Mouse (Mus musculus) bone marrow, adult 2 months (tissue): ENCODE measurements around the gene Olfr1278. TPM values are rescaled to one million over a fixed set of nuclear protein-coding genes. Genes with fewer than 3 reads are reported as not detected.
"Not testable (repeated sequence)": the region's sequence is repeated elsewhere in the genome, so short reads cannot be mapped to it uniquely, and the experiment has no call there.

Experiments used
- H3K27ac ChIP-seq: fragments of 200-500 bp; 2 replicates; pipeline ENCODE4 v1.5.1; 2012; ENCODE audit warnings: low read depth, mild to moderate bottlenecking, control low read depth, inconsistent platforms, low read length; ENCODE audit not compliant: control insufficient read depth, poor library complexity, insufficient read depth
- H3K4me1 ChIP-seq: fragments of 200-500 bp; 2 replicates; pipeline ENCODE4 v1.6.1; 2011; ENCODE audit warnings: low read length; ENCODE audit not compliant: control insufficient read depth, insufficient read depth
- H3K4me3 ChIP-seq: fragments of 200-500 bp; replicated peaks from 2 replicates; pipeline ENCODE3; 2011; ENCODE audit warnings: mild to moderate bottlenecking, low read depth, low read length, control low read depth; ENCODE audit not compliant: control insufficient read depth
- CTCF ChIP-seq: fragments of 200-500 bp; IDR thresholded peaks from 2 replicates; pipeline ENCODE4 v1.5.1; 2011; ENCODE audit warnings: low read length, control low read depth; ENCODE audit not compliant: control insufficient read depth, insufficient read depth
- POLR2A ChIP-seq: fragments of 200-500 bp; IDR thresholded peaks from 2 replicates; pipeline ENCODE4 v1.6.1; 2011; ENCODE audit warnings: low read depth, mild to moderate bottlenecking, control low read depth, low read length, borderline replicate concordance; ENCODE audit not compliant: control insufficient read depth
- WGBS: fragments of 180-500 bp; shearing (Covaris S2); methylation state at CpG from one replicate; pipeline ENCODE4 v1.1.7; 2018; 5-methylcytosine and 5-hydroxymethylcytosine counted together
- polyA plus RNA-seq: library from polyadenylated mRNA; stranded (reverse); fragments of >200 nt; gene quantifications from 2 replicates; pipeline ENCODE4 v1.2.4, GENCODE M21; 2011; ENCODE audit warnings: low replicate concordance; ENCODE audit not compliant: missing spikeins, insufficient read depth, insufficient read length

Gene Olfr1278
- not detected in 2 replicates for polyA plus RNA-seq

DNA sequence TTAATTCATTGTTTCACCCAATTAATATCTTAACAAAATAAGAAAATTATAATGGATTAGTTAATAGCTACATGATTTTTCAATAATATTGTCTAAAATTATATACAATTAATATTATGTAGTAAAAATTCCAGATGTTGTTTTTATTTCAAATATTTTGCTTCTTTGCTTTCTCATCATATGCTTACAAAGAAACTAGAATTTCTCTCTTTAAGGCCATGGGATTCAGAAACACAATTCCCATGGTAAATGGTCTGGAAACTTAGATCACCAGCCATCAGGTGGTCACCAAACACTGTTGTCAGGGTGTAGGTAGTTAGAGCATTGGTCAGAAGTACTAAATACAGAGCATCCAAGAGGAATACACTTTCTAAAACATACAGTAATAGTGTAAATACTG lies at the start of gene Olfr1278:
Gene Olfr1278, plus strand, starts transcription at position 301 of the 400 bp plus-strand sequence.
- no peak for TF ChIP-seq POLR2A
- no peak for TF ChIP-seq CTCF
- no peaks in the 10 kb centered on the region for H3K4me1 ChIP-seq
- H3K4me3 ChIP-seq: no peak within 1 kb of the TSS
- no peak within 1 kb of the TSS for H3K27ac ChIP-seq

DNA sequence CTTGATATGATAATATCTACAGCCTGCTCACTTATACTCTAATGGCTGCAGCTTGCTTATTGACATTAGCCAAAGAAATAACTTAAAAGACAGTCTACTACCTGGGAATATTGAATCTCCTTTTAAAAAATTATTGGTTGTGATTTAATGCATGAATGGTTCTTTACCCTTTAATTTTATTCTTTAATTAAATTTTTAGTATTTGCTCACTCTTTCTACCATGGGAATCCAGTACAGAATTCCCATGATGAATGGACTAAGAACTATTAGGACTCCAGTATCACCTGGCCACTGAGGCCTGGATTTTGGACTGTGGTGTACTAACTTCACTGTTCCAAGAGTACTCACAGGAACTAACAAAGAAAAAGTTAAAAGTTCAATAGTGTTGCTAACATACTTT lies 35.7 kb upstream of the Olfr1278 start, which contains the start of gene Olfr1276:
Gene Olfr1276, plus strand, starts transcription at position 301 of the 400 bp plus-strand sequence.
- no peaks in the 10 kb centered on the region for H3K4me1 ChIP-seq

DNA sequence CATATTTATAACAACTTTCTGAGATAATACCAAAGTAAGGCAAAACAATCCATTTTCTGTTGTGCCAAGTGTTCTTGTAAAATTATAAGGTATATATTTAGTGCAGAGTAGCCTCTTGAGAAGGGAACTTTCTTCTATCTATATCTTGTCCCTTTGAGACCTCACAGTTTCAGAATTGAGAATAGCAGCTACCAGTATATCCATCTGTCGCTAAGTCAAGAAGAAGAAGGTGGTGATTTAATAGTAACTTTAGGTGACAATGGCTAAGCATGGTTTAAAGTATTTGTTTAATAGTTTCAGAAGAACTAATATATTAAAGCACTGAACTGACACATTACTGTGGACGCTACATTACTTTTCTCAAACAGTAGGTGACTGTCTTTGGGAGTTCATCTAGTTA lies 15.9 kb upstream of the Olfr1278 start, which contains the start of gene Olfr1277:
Gene Olfr1277, minus strand, starts transcription at position 101 of the 400 bp plus-strand sequence.
- H3K4me1 ChIP-seq: no peaks in the 10 kb centered on the region
- 67% methylated on average over 2 of the region's 2 CpGs for WGBS
- H3K27ac ChIP-seq: no peak within 1 kb of the TSS
- H3K4me3 ChIP-seq: no peak within 1 kb of the TSS
- no peak for TF ChIP-seq CTCF
- TF ChIP-seq POLR2A: no peak

More for the DNA sequence above, 35.7 kb upstream of the Olfr1278 start, which contains the start of gene Olfr1276:
- no peak within 1 kb of the TSS for H3K27ac ChIP-seq
- no peak for TF ChIP-seq CTCF
- no peak within 1 kb of the TSS for H3K4me3 ChIP-seq

DNA sequence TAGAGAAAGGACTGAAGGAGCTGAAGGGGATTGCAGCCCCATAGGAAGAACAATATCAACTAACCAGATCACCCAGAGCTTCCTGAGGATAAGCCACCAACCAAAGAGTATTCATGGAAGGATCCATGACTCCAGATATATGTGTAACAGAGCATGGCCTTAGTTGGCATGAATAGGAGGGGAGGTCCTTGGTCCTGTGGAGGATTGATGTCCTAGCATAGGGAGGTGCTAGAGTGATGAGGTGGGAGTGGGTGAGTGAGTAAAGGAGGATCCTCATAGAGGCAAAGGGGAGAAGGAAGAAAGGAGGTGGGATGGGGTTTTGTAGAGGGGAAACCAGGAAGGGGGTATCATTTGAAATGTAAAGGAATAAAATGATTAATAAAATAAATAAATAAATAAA lies 8.6 kb downstream of the Olfr1278 start:
- Histone ChIP-seq H3K4me3 (no peak overlapping the region), H3K4me1 (no peaks in the 10 kb centered on the region), H3K27ac (no peak overlapping the region)
- TF ChIP-seq POLR2A (no peak), CTCF (no peak)

DNA sequence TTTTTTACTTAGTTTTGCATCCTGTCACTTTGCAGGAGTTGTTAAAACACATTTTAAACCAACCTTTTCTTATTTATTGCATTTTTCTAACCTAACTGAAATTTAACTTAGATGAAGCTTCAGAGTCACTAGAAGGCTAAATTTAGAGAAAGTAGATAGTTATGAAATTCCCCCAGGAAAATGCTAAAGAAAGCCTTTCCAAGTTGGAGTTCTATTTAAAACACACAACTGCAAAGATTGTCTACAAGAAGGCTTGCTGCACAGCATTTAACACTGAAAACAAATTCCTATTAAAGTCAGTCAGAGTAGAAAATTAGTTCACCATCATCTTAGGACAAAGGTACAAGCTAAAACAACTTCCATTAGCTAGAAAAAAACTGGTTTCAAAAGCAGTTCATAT lies 10.4 kb downstream of the Olfr1278 start, which contains the start of gene Olfr1279:
Gene Olfr1279, plus strand, starts transcription at position 262 of the 400 bp plus-strand sequence.
- Histone ChIP-seq H3K4me3 (no peak within 1 kb of the TSS), H3K27ac (no peak within 1 kb of the TSS), H3K4me1 (no peaks in the 10 kb centered on the region)
- TF ChIP-seq CTCF: no peak
- TF ChIP-seq POLR2A: no peak

DNA sequence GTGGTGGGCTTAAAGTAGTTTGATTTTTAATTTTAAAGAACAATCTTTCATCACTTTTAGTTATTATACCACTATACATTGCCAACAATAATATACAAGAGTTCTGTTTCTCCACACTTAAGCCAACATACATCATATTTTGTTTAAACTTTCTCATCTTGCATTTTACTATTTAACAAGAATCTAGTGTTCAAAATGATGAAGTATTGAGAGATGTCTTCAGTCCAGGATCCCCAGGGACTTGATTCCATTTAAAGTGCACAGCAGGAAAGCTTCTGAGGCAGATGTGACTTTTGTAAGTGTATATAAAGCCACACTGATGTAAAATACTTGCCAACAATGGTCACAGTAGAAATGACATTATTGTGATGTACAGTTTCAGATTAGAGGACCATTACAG lies 23.8 kb downstream of the Olfr1278 start, which contains the start of gene Olfr1280:
Gene Olfr1280, plus strand, starts transcription at position 301 of the 400 bp plus-strand sequence.
- TF ChIP-seq POLR2A: no peak
- no peak for TF ChIP-seq CTCF
- Histone ChIP-seq H3K4me1 (no peaks in the 10 kb centered on the region), H3K4me3 (no peak within 1 kb of the TSS), H3K27ac (no peak within 1 kb of the TSS)

DNA sequence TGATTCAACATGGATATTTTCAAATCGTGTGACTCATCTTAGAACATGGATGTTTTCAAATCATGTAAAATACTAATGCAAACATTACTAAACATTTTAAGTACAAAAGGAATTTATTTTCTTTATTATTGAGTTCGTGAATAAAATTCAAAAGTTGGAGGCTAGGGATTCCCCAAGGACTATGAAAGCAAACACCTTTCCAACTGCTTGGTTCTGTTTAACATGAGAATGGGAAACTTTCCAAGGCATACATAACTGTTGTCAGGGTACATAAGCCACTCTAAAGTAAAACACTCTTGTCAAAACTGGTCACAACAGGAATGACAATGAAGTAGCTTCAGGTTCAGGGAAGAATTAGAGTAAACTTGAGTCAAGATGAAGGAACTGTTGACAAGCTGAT lies 36.3 kb downstream of the Olfr1278 start, which contains the start of gene Olfr1281:
Gene Olfr1281, plus strand, starts transcription at position 301 of the 400 bp plus-strand sequence.
- H3K4me1 ChIP-seq: no peaks in the 10 kb centered on the region
- TF ChIP-seq CTCF: no peak
- no peak for TF ChIP-seq POLR2A
- WGBS: 57% methylated on average over 2 of the region's 2 CpGs
- no peak within 1 kb of the TSS for H3K27ac ChIP-seq
- H3K4me3 ChIP-seq: no peak within 1 kb of the TSS

DNA sequence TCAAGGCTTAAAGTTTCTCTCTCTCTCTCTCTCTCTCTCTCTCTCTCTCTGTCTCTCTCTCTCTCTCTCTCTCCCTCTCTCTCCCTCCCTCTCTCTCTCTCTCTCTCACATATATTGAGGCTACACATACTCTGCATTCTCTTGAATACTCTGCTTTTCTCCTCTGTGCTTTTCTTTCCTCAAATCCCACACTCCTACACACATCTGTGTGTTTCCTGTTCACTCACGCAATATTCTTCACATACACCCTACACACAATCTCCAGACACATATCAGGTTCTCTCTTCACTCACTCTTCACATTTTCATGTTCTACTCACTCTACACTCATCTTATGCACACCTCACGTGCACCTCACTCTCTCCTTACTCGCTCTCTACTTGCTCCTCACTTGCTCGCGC lies 43.8 kb downstream of the Olfr1278 start:
- WGBS: 78% methylated on average over 5 of the region's 5 CpGs
- not testable (repeated sequence) for H3K27ac ChIP-seq, H3K4me3 ChIP-seq, H3K4me1 ChIP-seq

DNA sequence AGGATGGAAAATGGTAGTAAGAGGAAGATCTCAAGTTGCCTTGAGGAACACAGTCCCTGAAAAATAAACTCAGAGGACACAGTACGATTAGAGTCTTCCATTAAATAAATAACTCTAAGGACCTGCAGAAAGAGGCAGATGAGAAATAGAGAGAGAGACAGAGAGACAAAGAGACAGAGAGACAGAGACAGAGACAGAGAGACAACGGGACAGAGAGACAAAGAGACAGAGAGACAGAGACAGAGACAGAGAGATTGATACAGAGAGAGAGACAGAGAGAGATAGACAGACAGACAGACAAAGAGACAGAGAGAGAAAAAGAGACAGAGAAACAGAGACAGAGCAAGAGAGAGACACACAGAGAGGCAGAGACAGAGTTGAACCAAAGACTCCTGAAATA lies 46.0 kb downstream of the Olfr1278 start, which contains the start of gene Olfr1282:
Gene Olfr1282, minus strand, starts transcription at position 101 of the 400 bp plus-strand sequence.
- TF ChIP-seq POLR2A (no peak), CTCF (no peak)
- 65% methylated on average over 2 of the region's 2 CpGs for WGBS
- H3K4me3 ChIP-seq: no peak within 1 kb of the TSS
- no peak within 1 kb of the TSS for H3K27ac ChIP-seq
- H3K4me1 ChIP-seq: no peaks in the 10 kb centered on the region

Other genes with a start within 250 kb of the Olfr1278 start
- not detected in 2 replicates for gene Gm13941, start 184.2 kb upstream of the Olfr1278 start, polyA plus RNA-seq
- gene Gm15130, start 137.2 kb upstream of the Olfr1278 start, polyA plus RNA-seq: not detected in 2 replicates
- not detected in 2 replicates for gene 4930430A15Rik, start 60.5 kb upstream of the Olfr1278 start, polyA plus RNA-seq
- gene Olfr1275, start 54.9 kb upstream of the Olfr1278 start, polyA plus RNA-seq: not detected in 2 replicates
- not detected in 2 replicates for gene Olfr1276, start 35.6 kb upstream of the Olfr1278 start, polyA plus RNA-seq
- not detected in 2 replicates for gene Olfr1277, start 16.0 kb upstream of the Olfr1278 start, polyA plus RNA-seq
- not detected in 2 replicates for gene Olfr1279, start 10.5 kb downstream of the Olfr1278 start, polyA plus RNA-seq
- not detected in 2 replicates for gene Olfr1280, start 23.9 kb downstream of the Olfr1278 start, polyA plus RNA-seq
- not detected in 2 replicates for gene Olfr1281, start 36.4 kb downstream of the Olfr1278 start, polyA plus RNA-seq
- gene Olfr1282, start 45.9 kb downstream of the Olfr1278 start, polyA plus RNA-seq: not detected in 2 replicates
- gene Olfr1283, start 76.7 kb downstream of the Olfr1278 start, polyA plus RNA-seq: not detected in 2 replicates
- gene Olfr1284, start 85.4 kb downstream of the Olfr1278 start, polyA plus RNA-seq: not detected in 2 replicates
- not detected in 2 replicates for gene Olfr1286, start 133.0 kb downstream of the Olfr1278 start, polyA plus RNA-seq
- gene Olfr1287, start 159.0 kb downstream of the Olfr1278 start, polyA plus RNA-seq: not detected in 2 replicates
- gene Olfr1288, start 184.0 kb downstream of the Olfr1278 start, polyA plus RNA-seq: not detected in 2 replicates
- not detected in 2 replicates for gene Olfr1289, start 190.7 kb downstream of the Olfr1278 start, polyA plus RNA-seq
- gene Olfr1290, start 203.7 kb downstream of the Olfr1278 start, polyA plus RNA-seq: not detected in 2 replicates
- gene Olfr1291-ps1, start 207.0 kb downstream of the Olfr1278 start, polyA plus RNA-seq: not detected in 2 replicates
- 1.2 TPM in 1 of 2 replicates, not detected in the other for gene Olfr1293-ps, start 235.1 kb downstream of the Olfr1278 start, polyA plus RNA-seq